Mouse (Mus musculus) cerebellum, adult 2 months (tissue): ENCODE measurements around the gene Commd1.

ENCODE experiments used
- CTCF ChIP-seq: fragments of 200-500 bp; IDR thresholded peaks from 2 replicates; pipeline ENCODE4 v1.5.1; 2011; ENCODE audit warnings: low read depth, mild to moderate bottlenecking, control low read depth, low read length, moderate library complexity, borderline replicate concordance; ENCODE audit not compliant: insufficient read depth
- POLR2A ChIP-seq: fragments of 200-500 bp; IDR thresholded peaks from 2 replicates; pipeline ENCODE4 v1.6.1; 2011; ENCODE audit warnings: low read length, control low read depth, borderline replicate concordance; ENCODE audit not compliant: insufficient read depth

GRCm38 (mm10) chr11:22861315-22861714, 120.9 kb downstream of the Commd1 start:
- TF ChIP-seq POLR2A (no peak), CTCF (no peak)
